Mouse (Mus musculus) hindbrain, embryonic 10.5 days (tissue): ENCODE data around the gene Sds. TPM values are rescaled to one million over a fixed set of nuclear protein-coding genes. Genes with fewer than 3 reads are reported as not detected.

Experiments
- DNase-seq: peaks from one replicate; pipeline ENCODE4 v3.0.0-alpha.2; 2017; ENCODE audit warnings: low spot score
- H3K27ac ChIP-seq: fragments of 300-500 bp; sonication (generic); 2 replicates; pipeline ENCODE4 v1.5.1; 2016; ENCODE audit warnings: mild to moderate bottlenecking, moderate library complexity
- H3K27me3 ChIP-seq: fragments of 300-500 bp; sonication (generic); 2 replicates; pipeline ENCODE4 v1.6.1; 2016; ENCODE audit warnings: mild to moderate bottlenecking; ENCODE audit not compliant: poor library complexity, insufficient read depth, severe bottlenecking
- H3K36me3 ChIP-seq: fragments of 300-500 bp; sonication (generic); 2 replicates; pipeline ENCODE4 v1.6.1; 2016; ENCODE audit warnings: mild to moderate bottlenecking, moderate library complexity
- H3K4me1 ChIP-seq: fragments of 300-500 bp; sonication (generic); replicated peaks from 2 replicates; pipeline ENCODE4 v1.6.1; 2016; ENCODE audit warnings: mild to moderate bottlenecking
- H3K4me3 ChIP-seq: fragments of 300-500 bp; sonication (generic); 2 replicates; pipeline ENCODE4 v1.5.1; 2016; ENCODE audit warnings: mild to moderate bottlenecking, moderate library complexity
- H3K9me3 ChIP-seq: fragments of 300-500 bp; sonication (generic); 2 replicates; pipeline ENCODE4 v1.6.1; 2016; ENCODE audit warnings: mild to moderate bottlenecking, moderate library complexity
- WGBS: fragments of 180-500 bp; shearing (Covaris S2); methylation state at CpG from one replicate; pipeline ENCODE4 v1.1.7; 2016; 5-methylcytosine and 5-hydroxymethylcytosine counted together
- polyA plus RNA-seq: library from polyadenylated mRNA; unstranded; fragments of >200 nt; fragmentation: Nextera tagmentation; extraction: Ambion mirVana; gene quantifications from 2 replicates; pipeline ENCODE4 v1.2.1, GENCODE M21; 2016

Sds gene
- polyA plus RNA-seq: not detected in 2 replicates

DNA sequence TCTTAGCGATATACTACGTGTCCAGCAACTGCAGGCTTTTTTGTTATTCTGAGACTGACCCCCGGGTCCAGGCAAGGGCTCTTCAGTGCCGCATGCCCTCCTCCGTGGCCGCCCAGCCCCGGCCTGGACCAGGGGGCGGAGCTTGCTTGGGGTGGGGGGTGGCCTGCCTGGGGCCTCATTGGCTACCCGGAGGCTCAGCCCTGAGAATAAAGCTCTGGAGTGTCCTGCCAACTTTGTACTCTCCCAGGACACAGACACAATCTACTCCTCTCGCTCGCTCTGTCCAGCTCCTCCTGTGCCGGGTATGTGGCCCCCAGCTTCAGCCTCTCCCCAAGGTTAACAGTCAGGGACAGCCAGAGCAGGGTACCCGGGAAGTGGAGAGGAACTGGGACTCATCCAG, at the start of gene Sds:
Gene Sds (plus strand): TSS at position 231 of the 400 bp plus-strand sequence.
- Histone ChIP-seq H3K27me3 (peaks cover 16% of the 10 kb centered on the region; the same call in 1 of the 2 replicates), H3K36me3 (no peaks in the 10 kb centered on the region), H3K4me1 (peaks cover 22% of the 10 kb centered on the region), H3K9me3 (no peaks in the 10 kb centered on the region), H3K4me3 (no peak within 1 kb of the TSS), H3K27ac (no peak within 1 kb of the TSS)
- DNase-seq: peak; percentile 17
- WGBS: 16% methylated on average over 13 of the region's 13 CpGs

DNA sequence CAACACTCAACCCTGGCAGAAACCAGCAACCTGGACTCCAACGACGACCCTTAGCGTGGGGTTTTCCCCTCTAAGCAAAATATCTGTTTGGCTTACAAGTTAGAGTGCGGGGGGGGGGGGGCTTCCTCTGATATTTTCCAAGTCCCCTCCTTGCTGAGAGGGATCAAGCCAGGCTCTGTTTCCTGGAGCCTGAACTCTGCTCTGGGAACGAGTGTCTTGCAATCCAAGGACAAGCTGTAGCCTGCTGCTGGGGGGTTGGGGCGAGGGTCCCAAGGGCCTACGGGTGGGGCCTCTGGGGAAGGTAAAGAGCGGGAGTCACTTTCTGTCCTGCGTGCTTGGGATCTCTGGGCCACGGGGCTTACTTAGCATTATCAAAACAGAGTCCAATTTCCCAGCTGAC, 49.8 kb upstream of the Sds start:
- peak overlapping the region; percentile 24; the same call in 1 of the 2 replicates for H3K27ac ChIP-seq
- 1% methylated on average over 10 of the region's 10 CpGs for WGBS
- H3K4me1 ChIP-seq: peaks cover 14% of the 10 kb centered on the region
- no peaks in the 10 kb centered on the region for H3K36me3 ChIP-seq
- peaks cover 100% of the 10 kb centered on the region for H3K27me3 ChIP-seq
- H3K9me3 ChIP-seq: no peaks in the 10 kb centered on the region
- peak overlapping the region; percentile 30; the same call in 1 of the 2 replicates for H3K4me3 ChIP-seq
- peak; percentile 15 for DNase-seq

DNA sequence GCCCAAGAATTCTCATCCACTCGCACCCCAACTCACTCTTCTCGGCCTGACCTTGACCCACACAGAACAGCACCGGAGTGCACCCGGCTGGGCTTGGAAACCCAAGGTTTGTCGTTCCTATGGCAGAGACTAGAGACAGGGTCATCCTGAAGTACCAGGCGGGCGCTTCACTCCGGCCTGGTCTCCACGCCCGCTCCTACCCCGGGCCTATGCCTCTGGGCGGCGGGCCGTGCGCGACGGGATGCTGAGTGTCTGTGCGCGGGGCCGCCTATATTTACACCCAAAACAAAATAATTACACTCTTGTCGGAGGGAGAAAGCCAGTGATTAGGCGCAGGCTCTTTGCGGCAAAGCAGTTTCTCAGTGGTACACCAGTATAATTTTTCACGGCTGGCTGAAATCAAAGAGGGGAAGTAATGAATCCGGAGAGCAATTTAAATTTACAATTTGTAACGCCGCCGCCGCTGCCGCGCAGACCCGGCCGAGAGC, 48.8 kb upstream of the Sds start:
- Histone ChIP-seq H3K4me1 (peaks cover 23% of the 10 kb centered on the region), H3K9me3 (no peaks in the 10 kb centered on the region)
- under 1% methylated on average over 33 of the region's 33 CpGs for WGBS

DNA sequence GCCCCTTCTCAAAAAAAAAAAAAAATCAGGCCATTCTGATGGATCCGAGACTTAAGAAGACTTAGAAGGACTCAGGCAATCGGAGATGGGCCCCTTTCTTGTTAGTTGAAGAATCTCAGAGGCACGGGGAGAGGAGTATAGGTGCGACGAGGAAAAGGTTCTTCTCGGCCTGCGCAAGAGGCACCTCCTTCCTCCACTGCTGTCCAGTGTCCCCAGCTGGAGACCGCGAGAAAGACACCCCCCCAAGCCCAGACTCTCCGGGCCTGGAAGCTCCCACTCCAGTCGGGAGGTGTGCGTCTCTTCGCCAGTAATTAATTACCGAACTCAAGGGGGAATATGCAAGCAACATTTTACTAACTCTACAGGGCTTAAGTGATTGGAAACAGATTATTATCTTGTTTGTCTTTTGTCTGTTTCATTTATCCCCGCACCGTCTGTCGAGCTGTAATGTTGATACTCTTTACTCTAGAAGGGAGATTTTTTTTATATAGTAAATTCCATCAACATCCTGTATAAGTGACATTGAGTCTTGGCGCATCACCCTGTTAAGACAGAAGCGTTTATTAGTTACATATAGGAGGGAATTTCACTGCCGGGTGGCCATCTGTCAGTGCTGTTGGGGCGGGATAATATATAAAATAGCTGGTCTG, 48.0 kb upstream of the Sds start:
- H3K27ac ChIP-seq: peak overlapping the region; percentile 23; the same call in 1 of the 2 replicates
- 3% methylated on average over 21 of the region's 21 CpGs for WGBS
- no peak for DNase-seq
- H3K9me3 ChIP-seq: no peaks in the 10 kb centered on the region
- H3K27me3 ChIP-seq: peaks cover 100% of the 10 kb centered on the region
- peaks cover 26% of the 10 kb centered on the region for H3K4me1 ChIP-seq
- no peaks in the 10 kb centered on the region for H3K36me3 ChIP-seq
- peak overlapping the region; percentile 30 for H3K4me3 ChIP-seq

More for the DNA sequence above, 48.8 kb upstream of the Sds start:
- Histone ChIP-seq H3K36me3 (no peaks in the 10 kb centered on the region), H3K27ac (peak overlapping the region; percentile 24; the same call in 1 of the 2 replicates), H3K27me3 (peaks cover 100% of the 10 kb centered on the region), H3K4me3 (peak overlapping the region; percentile 30)
- no peak for DNase-seq

DNA sequence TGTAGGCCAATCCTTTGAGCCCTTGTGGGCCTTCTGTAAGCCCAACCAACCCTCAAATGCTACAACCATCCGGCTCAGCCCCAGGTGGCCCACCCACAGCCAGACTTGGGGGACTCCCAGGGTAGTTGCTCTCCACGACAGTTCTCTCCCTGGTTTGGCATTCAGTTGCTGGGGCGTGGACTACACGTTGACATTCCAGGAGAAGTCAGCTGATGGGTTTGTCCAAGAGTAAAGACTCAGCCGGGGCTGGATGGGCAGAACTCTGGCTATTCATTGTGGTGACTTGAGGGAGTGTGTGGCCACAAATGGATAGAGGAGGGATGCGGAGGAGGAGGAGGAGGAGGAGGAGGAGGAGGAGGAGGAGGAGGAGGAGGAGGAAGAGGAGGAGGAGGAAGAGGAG, 47.3 kb upstream of the Sds start:
- WGBS: 3% methylated on average over 5 of the region's 6 CpGs
- DNase-seq: peak; percentile 20
- Histone ChIP-seq H3K9me3 (no peaks in the 10 kb centered on the region), H3K4me3 (peak overlapping the region; percentile 30), H3K27me3 (peaks cover 100% of the 10 kb centered on the region), H3K4me1 (peaks cover 30% of the 10 kb centered on the region), H3K36me3 (no peaks in the 10 kb centered on the region), H3K27ac (0 out of 2 replicates have a peak overlapping the region, but pooled peaks have one; percentile 16)

DNA sequence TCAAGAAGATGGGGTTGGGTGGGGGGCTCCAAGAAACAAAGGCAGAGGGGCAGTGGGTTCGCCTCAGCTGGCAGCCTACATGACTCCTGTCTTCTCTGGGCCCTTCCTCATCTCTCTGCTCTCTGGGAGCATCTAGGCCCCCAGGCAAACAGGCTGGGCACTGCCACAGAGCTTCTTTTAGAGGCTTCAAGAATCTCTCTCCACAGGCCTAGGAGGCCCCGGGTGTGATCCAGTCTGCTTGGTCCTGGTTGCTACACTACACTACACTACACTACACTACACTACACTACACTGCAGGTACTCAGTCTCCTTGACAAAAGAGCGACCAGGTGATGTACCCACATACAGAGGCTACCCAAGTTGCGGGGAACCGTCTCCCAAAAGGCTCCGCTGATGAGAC, 46.6 kb upstream of the Sds start:
- no peaks in the 10 kb centered on the region for H3K9me3 ChIP-seq
- DNase-seq: peak; percentile 10
- H3K36me3 ChIP-seq: no peaks in the 10 kb centered on the region
- 9% methylated on average over 6 of the region's 6 CpGs for WGBS
- H3K27me3 ChIP-seq: peaks cover 100% of the 10 kb centered on the region
- peak overlapping the region; percentile 62; the same call in 1 of the 2 replicates for H3K27ac ChIP-seq
- H3K4me3 ChIP-seq: peak overlapping the region; percentile 30
- peaks cover 32% of the 10 kb centered on the region for H3K4me1 ChIP-seq

DNA sequence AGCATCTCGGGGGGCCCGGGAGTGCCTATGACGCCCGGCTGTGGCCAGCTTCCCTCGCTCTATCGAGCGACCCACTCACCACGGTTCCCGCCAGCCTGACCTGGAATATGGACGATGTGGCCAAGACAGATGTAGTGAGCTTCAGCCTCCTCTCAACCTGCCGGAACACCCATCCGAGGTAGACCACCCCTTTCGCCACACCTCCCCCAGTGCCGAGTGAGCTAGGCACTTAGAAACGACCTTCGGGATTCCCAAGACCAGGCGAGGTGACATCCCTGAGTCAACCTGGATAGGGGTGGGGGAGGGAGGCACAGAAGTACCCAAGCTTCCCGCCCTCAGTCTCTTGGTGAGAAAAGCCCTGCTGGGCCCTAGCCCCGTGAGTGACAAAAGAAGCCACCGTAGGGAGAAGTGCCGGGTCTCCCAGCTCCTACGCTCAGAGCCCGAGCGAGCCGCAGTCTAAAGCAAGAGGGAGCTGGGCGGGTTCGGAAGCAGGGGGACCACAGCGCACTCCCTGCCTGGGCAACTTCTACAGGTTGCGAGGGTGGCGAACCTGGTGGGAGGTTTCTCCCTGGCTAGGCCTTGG, 45.2 kb upstream of the Sds start:
- H3K36me3 ChIP-seq: no peaks in the 10 kb centered on the region
- H3K9me3 ChIP-seq: no peaks in the 10 kb centered on the region
- H3K4me1 ChIP-seq: peaks cover 46% of the 10 kb centered on the region
- under 1% methylated on average over 30 of the region's 30 CpGs for whole genome bisulfite sequencing
- peak overlapping the region; percentile 50 for H3K27ac ChIP-seq
- H3K4me3 ChIP-seq: peak overlapping the region; percentile 57
- DNase-seq: peak; percentile 53
- H3K27me3 ChIP-seq: peaks cover 100% of the 10 kb centered on the region

DNA sequence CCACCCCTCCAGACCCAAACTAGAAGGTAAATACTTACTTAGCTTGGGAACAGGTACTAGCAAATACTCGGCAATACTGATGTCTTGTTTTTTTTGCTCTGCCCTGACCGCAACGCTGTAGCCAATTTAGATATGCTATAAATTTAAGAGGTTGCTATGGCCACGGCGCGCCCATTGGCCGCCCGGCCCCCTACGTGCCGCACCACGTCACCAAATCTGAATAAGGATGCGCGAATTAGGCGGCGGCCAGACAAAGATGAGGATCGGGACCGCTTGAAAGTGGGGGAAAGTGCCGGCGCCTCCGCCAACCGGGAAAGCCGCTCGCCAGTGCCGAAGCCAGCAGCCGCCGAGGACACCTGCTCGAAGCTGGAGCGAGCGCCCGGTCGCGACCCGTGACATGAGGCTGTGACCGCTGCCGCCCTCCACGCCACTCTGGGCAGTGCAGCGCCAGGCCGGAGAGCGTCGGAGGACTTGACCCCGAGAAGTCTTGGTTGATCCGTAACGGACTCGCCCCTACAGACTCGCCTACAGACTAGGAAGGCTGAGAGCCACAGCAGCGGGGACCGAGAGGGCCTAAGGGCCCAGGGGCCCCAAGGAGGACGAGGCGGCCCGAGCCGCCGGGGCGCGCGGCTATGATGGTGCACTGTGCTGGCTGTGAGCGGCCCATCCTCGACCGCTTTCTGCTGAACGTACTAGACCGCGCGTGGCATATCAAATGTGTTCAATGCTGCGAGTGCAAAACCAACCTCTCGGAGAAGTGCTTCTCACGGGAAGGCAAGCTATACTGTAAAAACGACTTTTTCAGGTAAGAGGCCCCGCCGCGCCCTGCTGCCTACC, 44.5 kb upstream of the Sds start, which contains the start of gene Lhx5:
Gene Lhx5 (plus strand): TSS at position 51 of the 837 bp plus-strand sequence.
- Histone ChIP-seq H3K4me3 (peak within 1 kb of the TSS; percentile 57), H3K9me3 (no peaks in the 10 kb centered on the region), H3K36me3 (no peaks in the 10 kb centered on the region), H3K27ac (peak within 1 kb of the TSS; percentile 72), H3K4me1 (peaks cover 54% of the 10 kb centered on the region), H3K27me3 (peaks cover 100% of the 10 kb centered on the region)
- DNase-seq: peak; percentile 62
- WGBS: under 1% methylated on average over 69 of the region's 69 CpGs

DNA sequence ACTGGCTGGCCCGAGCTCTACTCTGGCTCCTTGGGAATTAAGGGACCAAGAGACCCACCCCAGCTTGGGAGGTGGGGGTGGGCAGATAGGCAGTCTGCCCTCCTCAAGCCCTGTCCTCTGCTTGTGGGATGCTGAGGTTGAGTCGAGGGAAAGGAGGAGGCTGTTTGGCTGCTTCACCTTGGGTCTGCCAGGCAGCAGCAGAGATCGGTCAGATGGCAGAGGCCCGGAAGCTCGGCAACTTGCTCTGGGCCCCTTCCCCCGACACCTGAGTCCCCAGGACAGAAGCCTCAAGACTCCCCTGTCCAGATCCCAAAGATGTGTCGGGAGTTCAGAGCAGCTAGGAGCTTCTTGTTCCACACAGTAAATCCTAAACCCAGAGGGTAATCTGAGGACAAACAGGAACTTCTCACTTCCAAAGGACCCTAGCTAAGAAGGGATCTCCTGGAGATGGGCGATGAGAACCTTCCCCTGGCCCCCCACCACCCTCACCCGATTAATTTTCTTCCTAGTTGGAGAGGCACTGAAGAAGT, 43.8 kb upstream of the Sds start:
- Histone ChIP-seq H3K27ac (peak overlapping the region; percentile 72), H3K9me3 (no peaks in the 10 kb centered on the region), H3K4me1 (peaks cover 56% of the 10 kb centered on the region), H3K4me3 (peak overlapping the region; percentile 57), H3K36me3 (no peaks in the 10 kb centered on the region), H3K27me3 (peaks cover 100% of the 10 kb centered on the region)
- 1% methylated on average over 9 of the region's 9 CpGs for WGBS
- peak; percentile 53 for DNase-seq

DNA sequence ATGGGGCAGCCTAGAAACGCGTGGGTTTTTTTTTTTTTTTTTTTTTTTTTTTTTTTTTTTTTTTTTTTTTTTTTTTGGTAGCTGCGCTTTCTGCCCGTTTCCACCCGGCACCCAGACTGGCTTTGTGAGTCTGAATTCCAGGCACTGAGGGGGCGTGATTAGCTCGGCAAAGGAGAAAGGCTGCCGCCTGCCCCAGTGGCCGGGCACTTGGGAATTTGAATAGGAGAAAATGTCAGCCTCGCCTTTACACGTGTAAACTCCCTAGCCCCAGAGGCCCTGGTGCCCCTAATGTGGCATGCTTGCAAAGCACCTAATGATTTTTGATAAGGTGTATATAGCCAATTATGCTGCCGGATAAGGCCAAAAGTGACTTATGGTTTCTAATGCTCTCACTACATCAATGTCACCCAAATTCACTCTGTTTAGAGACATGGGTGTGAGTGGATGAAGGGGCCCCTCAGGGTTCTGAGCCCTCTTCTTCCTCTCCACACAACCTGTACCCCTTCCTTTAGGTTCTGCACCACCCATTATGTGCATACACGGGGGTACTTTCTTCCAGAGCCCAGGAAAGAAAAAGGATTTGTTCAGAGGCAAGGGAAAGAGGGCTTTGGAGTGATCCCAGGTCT, 43.1 kb upstream of the Sds start:
- Histone ChIP-seq H3K27me3 (peaks cover 100% of the 10 kb centered on the region), H3K36me3 (no peaks in the 10 kb centered on the region), H3K9me3 (no peaks in the 10 kb centered on the region), H3K4me1 (peaks cover 56% of the 10 kb centered on the region), H3K27ac (peak overlapping the region; percentile 86), H3K4me3 (peak overlapping the region; percentile 57)
- DNase-seq: peak; percentile 37
- WGBS: 2% methylated on average over 13 of the region's 13 CpGs

DNA sequence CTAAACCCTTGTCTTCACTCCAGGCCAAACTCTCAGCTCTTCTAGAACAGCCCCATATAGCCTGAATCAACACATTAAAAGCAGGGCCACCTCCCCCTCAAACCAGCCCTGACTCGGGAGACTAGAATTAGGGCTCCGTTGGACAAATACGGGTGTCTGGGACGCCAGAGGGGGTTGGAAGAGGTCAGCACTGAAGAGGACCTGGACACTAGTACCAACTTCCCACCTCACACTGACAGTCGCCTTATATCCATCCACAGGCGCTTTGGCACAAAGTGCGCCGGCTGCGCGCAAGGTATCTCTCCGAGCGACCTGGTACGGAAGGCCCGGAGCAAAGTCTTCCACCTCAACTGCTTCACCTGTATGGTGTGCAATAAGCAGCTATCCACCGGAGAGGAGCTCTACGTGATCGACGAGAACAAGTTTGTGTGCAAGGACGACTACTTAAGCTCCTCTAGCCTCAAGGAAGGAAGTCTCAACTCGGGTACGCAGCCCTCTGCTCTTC, 42.0 kb upstream of the Sds start:
- H3K4me1 ChIP-seq: peaks cover 66% of the 10 kb centered on the region
- DNase-seq: peak; percentile 38

More for the DNA sequence above, 42.0 kb upstream of the Sds start:
- Histone ChIP-seq H3K27me3 (peaks cover 100% of the 10 kb centered on the region), H3K9me3 (no peaks in the 10 kb centered on the region), H3K36me3 (no peaks in the 10 kb centered on the region), H3K27ac (peak overlapping the region; percentile 86), H3K4me3 (peak overlapping the region; percentile 57)
- 3% methylated on average over 21 of the region's 21 CpGs for WGBS
